Mouse (Mus musculus) left cerebral cortex, adult 2 months (tissue): ENCODE results near the gene Setd1a. TPM values are rescaled to one million over a fixed set of nuclear protein-coding genes. Genes with fewer than 3 reads are reported as not detected.
"Not testable (repeated sequence)": the region's sequence is repeated elsewhere in the genome, so short reads cannot be mapped to it uniquely, and the experiment has no call there.

Experiments
- DNase-seq, 2 experiments: peaks; one replicate each; pipeline ENCODE4 v3.0.0; 2021 to 2022; ENCODE audit warnings: low spot score in 2 of 2, mixed read lengths in 1 of 2; ENCODE audit errors: extremely low spot score in 1 of 2
- H3K27ac ChIP-seq: fragments of 200-600 bp; 2 replicates; pipeline ENCODE4 v1.8.1; 2022
- H3K4me3 ChIP-seq: fragments of 200-600 bp; 2 replicates; pipeline ENCODE4 v1.8.1; 2022
- CTCF ChIP-seq: fragments of 200-600 bp; IDR thresholded peaks from 2 replicates; pipeline ENCODE4 v1.8.1; 2022; ENCODE audit warnings: antibody characterized with exemption, mild to moderate bottlenecking, moderate library complexity
- intact Hi-C: fragments of 180-260 bp; cut with DNase I; formaldehyde crosslinking; loops from one replicate; pipeline ENCODE4 v1.15.1; 2025
- long read RNA-seq, 2 experiments: library from polyadenylated mRNA; stranded (forward); transcript quantifications; one replicate each; pipeline ENCODE4 v2.0.0; 2021; ENCODE audit warnings: borderline mapping rate in 2 of 2
- total RNA-seq, 2 experiments: library from RNA; stranded (reverse); gene quantifications; 2 replicates each; pipeline ENCODE4 v1.2.3; 2021

Gene Setd1a
- total RNA-seq: 10 to 100 TPM; 48.8 to 55.2 TPM
- long read RNA-seq, experiment 1, partial matches to known transcripts: 5 of 5 reads
- long read RNA-seq, experiment 1, other reads (novel, unspliced or antisense): 0 of 5 reads
- long read RNA-seq, experiment 2, partial matches to known transcripts: 10 of 11 reads
- long read RNA-seq, experiment 2, other reads (novel, unspliced or antisense): 1 of 11 reads

- no peak for TF ChIP-seq CTCF
- peak; percentile 88 to 89 for DNase-seq
- intact Hi-C loops: loop anchor here (2.0 to 5.0 kb wide), 2 partner anchors 64 to 191 kb away; partner anchors contain the start of gene Fus
- H3K4me3 ChIP-seq: peak within 1 kb of the TSS; percentile 86
- peak within 1 kb of the TSS; percentile 100 for H3K27ac ChIP-seq
Measured at GRCm38 (mm10) chr7:127776426-127776825, at the start of gene Setd1a. Setd1a (plus strand) TSS chr7:127776670.

- DNase-seq: no peak
- Histone ChIP-seq H3K4me3 (no peak overlapping the region), H3K27ac (no peak overlapping the region)
- TF ChIP-seq CTCF: no peak
- intact Hi-C loops: no loop called here
Measured at GRCm38 (mm10) chr7:127727898-127728297, 48.6 kb upstream of the Setd1a start.

- no peak for DNase-seq
- Histone ChIP-seq H3K27ac (no peak overlapping the region), H3K4me3 (no peak overlapping the region)
- TF ChIP-seq CTCF: no peak
- intact Hi-C loops: no loop called here
Measured at GRCm38 (mm10) chr7:127730170-127730569, 46.3 kb upstream of the Setd1a start.

GRCm38 (mm10) chr7:127732066-127732465 is 44.4 kb upstream of the Setd1a start, which contains the start of gene Ctf2:
Ctf2 (minus strand) TSS chr7:127732166.
- DNase-seq, H3K4me3 ChIP-seq, H3K27ac ChIP-seq, intact Hi-C loops: not testable (repeated sequence)

- peak within 1 kb of the TSS; percentile 93 for H3K27ac ChIP-seq
- DNase-seq: peak; percentile 70 to 73
- peak; percentile 63 for TF ChIP-seq CTCF
- intact Hi-C loops: loop anchor here (1.0 to 5.0 kb wide), 4 partner anchors 27 to 1242 kb away; partner anchors contain the start of genes Atxn2l and Srcap
- peak within 1 kb of the TSS; percentile 77 for H3K4me3 ChIP-seq
Measured at GRCm38 (mm10) chr7:127744366-127745045, 32.0 kb upstream of the Setd1a start, which contains the start of gene Fbxl19. Fbxl19 (plus strand) TSS chr7:127744543.

GRCm38 (mm10) chr7:127745251-127745651 is 31.2 kb upstream of the Setd1a start:
- DNase-seq: peak; percentile 85 to 92
- peak overlapping the region; percentile 77 for H3K4me3 ChIP-seq
- peak overlapping the region; percentile 93 for H3K27ac ChIP-seq
- intact Hi-C loops: loop anchor here (1.0 to 5.0 kb wide), 3 partner anchors 70 to 1243 kb away; partner anchors contain the start of genes Atxn2l and Srcap
- TF ChIP-seq CTCF: no peak

GRCm38 (mm10) chr7:127745652-127746493 is 30.6 kb upstream of the Setd1a start:
- DNase-seq: peak; percentile 91 to 97
- peak overlapping the region; percentile 77 for H3K4me3 ChIP-seq
- TF ChIP-seq CTCF: no peak
- H3K27ac ChIP-seq: peak overlapping the region; percentile 93
- intact Hi-C loops: loop anchor here (1.0 to 5.0 kb wide), 3 partner anchors 71 to 1244 kb away; partner anchors contain the start of genes Atxn2l and Srcap

- peak in 1 of 2 experiments; percentile 46 for DNase-seq
Measured at GRCm38 (mm10) chr7:127746494-127747491, 29.7 kb upstream of the Setd1a start.

GRCm38 (mm10) chr7:127747559-127748234 is 28.8 kb upstream of the Setd1a start:
- Histone ChIP-seq H3K4me3 (peak overlapping the region; percentile 77), H3K27ac (peak overlapping the region; percentile 87; the same call in 1 of the 2 replicates)
- no peak for TF ChIP-seq CTCF
- intact Hi-C loops: loop anchor here (5.0 kb wide), 2 partner anchors 235 to 1245 kb away; partner anchors contain the start of genes Atxn2l and Srcap
- DNase-seq: no peak

More at GRCm38 (mm10) chr7:127746494-127747491, 29.7 kb upstream of the Setd1a start:
- peak overlapping the region; percentile 87 for H3K27ac ChIP-seq
- intact Hi-C loops: loop anchor here (5.0 kb wide), 2 partner anchors 234 to 1244 kb away; partner anchors contain the start of genes Atxn2l and Srcap
- TF ChIP-seq CTCF: no peak
- peak overlapping the region; percentile 77 for H3K4me3 ChIP-seq

GRCm38 (mm10) chr7:127748235-127748560 is 28.3 kb upstream of the Setd1a start:
- intact Hi-C loops: loop anchor here (5.0 kb wide), 2 partner anchors 236 to 1246 kb away; partner anchors contain the start of genes Atxn2l and Srcap
- no peak for TF ChIP-seq CTCF
- no peak for DNase-seq
- H3K27ac ChIP-seq: no peak overlapping the region
- no peak overlapping the region for H3K4me3 ChIP-seq
